11 mouse cellular contexts compared by ENCODE assay signal in genomic region chr8:56927166-56927565, GRCm38 (mm10).
"Had no signal": no experiment of that assay in that cellular context is flagged by ENCODE, and none has a peak within 500 bp of the region (broad histone marks: within the 10 kb centered on the region; RNA-seq: fewer than 3 reads in every experiment).

No protein-coding gene starts in this region.

- H3K9me3 ChIP-seq: limb, embryonic 10.5 days; midbrain, embryonic 13.5 days had no signal

- ATAC-seq: lung, postnatal 0 days; midbrain, embryonic 13.5 days had no signal

- H3K36me3 ChIP-seq: limb, embryonic 10.5 days; midbrain, embryonic 13.5 days had no signal

- H3K4me2 ChIP-seq: midbrain, embryonic 13.5 days had no signal

- H3K4me3 ChIP-seq: layer of hippocampus, adult 2 months; left cerebral cortex, adult 2 months; limb, embryonic 10.5 days; midbrain, embryonic 13.5 days had no signal

- H3K9ac ChIP-seq: midbrain, embryonic 13.5 days had no signal

- H3K27ac ChIP-seq: layer of hippocampus, adult 2 months; left cerebral cortex, adult 2 months; limb, embryonic 10.5 days; midbrain, embryonic 13.5 days had no signal

- H3K27me3 ChIP-seq: midbrain, embryonic 13.5 days had no signal

- DNase-seq: kidney, postnatal 10 days; kidney, postnatal 4 days; lung, adult 2 months; lung, postnatal 36 days; right cerebral cortex, postnatal 14 days; thymus, postnatal 36 days had no signal
